In genomic region chr7:76438988-76439387, GRCm38 (mm10) we compare ENCODE assay signal across 20 mouse cellular contexts.
"Had no signal": no experiment of that assay in that cellular context is flagged by ENCODE, and none has a peak within 500 bp of the region (broad histone marks: within the 10 kb centered on the region; RNA-seq: fewer than 3 reads in every experiment).

No protein-coding gene starts in this region.

- DNase-seq: kidney, postnatal 14 days; kidney, postnatal 4 days; lung, adult 18-20 months; lung, postnatal 10 days; lung, postnatal 36 days; right cerebral cortex, adult 18-20 months; right cerebral cortex, postnatal 14 days; right cerebral cortex, postnatal 4 days; thymus, adult 2 months; thymus, postnatal 14 days; thymus, postnatal 4 days had no signal

- ATAC-seq: liver, embryonic 12.5 days had no signal

- H3K4me3 ChIP-seq: limb, embryonic 12.5 days; limb, embryonic 15.5 days; liver, embryonic 12.5 days; liver, embryonic 15.5 days; lung, embryonic 15.5 days; neural tube, embryonic 12.5 days; neural tube, embryonic 15.5 days had no signal

- H3K27me3 ChIP-seq: limb, embryonic 12.5 days; limb, embryonic 15.5 days; liver, embryonic 12.5 days; liver, embryonic 15.5 days; lung, embryonic 15.5 days; neural tube, embryonic 12.5 days; neural tube, embryonic 15.5 days had no signal

- H3K4me1 ChIP-seq: limb, embryonic 15.5 days; liver, embryonic 12.5 days; liver, embryonic 15.5 days; lung, embryonic 15.5 days; neural tube, embryonic 12.5 days had no signal

- H3K9me3 ChIP-seq: limb, embryonic 12.5 days; limb, embryonic 15.5 days; liver, embryonic 12.5 days; liver, embryonic 15.5 days; lung, embryonic 15.5 days; neural tube, embryonic 12.5 days; neural tube, embryonic 15.5 days had no signal

- H3K4me2 ChIP-seq: limb, embryonic 12.5 days; limb, embryonic 15.5 days; liver, embryonic 12.5 days; liver, embryonic 15.5 days; lung, embryonic 15.5 days; midbrain, embryonic 11.5 days; neural tube, embryonic 12.5 days; neural tube, embryonic 15.5 days had no signal

- H3K27ac ChIP-seq: limb, embryonic 12.5 days; limb, embryonic 15.5 days; liver, embryonic 12.5 days; liver, embryonic 15.5 days; lung, embryonic 15.5 days; neural tube, embryonic 12.5 days; neural tube, embryonic 15.5 days; stomach, postnatal 0 days had no signal

- H3K36me3 ChIP-seq: limb, embryonic 12.5 days; limb, embryonic 15.5 days; liver, embryonic 12.5 days; liver, embryonic 15.5 days; lung, embryonic 15.5 days; neural tube, embryonic 12.5 days; neural tube, embryonic 15.5 days had no signal

- H3K9ac ChIP-seq: limb, embryonic 12.5 days; limb, embryonic 15.5 days; liver, embryonic 12.5 days; liver, embryonic 15.5 days; lung, embryonic 15.5 days; neural tube, embryonic 12.5 days; neural tube, embryonic 15.5 days had no signal
